Mouse (Mus musculus) olfactory bulb, adult 2 months (tissue): ENCODE data around the gene Slc16a7.

Source experiments
- CTCF ChIP-seq: fragments of 200-500 bp; IDR thresholded peaks from 2 replicates; pipeline ENCODE4 v1.5.1; 2012; ENCODE audit warnings: low read depth, mild to moderate bottlenecking, low read length, moderate library complexity; ENCODE audit not compliant: insufficient read depth
- POLR2A ChIP-seq: fragments of 200-500 bp; IDR thresholded peaks from 2 replicates; pipeline ENCODE4 v1.6.1; 2012; ENCODE audit warnings: mild to moderate bottlenecking, low read depth, low read length, moderate library complexity; ENCODE audit not compliant: insufficient read depth

DNA sequence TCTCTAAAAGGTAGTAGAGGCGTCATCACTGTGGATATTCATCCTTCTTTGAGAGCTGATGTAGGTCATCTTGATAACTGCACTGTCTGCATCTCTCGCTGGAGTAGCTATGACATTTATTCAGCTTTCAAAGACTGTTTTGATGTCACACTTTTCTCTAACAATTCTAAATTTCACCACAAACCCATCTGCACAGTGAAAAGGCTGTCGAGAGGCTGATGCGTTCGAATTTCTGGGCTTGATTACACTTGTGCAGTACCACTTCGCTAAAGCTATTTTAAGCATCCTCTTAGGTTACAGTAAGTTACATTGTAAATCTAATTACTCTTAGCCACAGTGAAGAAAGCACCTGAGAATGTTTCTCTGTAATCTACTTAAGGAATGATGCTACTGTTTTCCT, 42.1 kb downstream of the Slc16a7 start:
- TF ChIP-seq POLR2A = no peak
- no peak for TF ChIP-seq CTCF
